Mouse (Mus musculus): ENCODE results near the gene Setd2.

DNA sequence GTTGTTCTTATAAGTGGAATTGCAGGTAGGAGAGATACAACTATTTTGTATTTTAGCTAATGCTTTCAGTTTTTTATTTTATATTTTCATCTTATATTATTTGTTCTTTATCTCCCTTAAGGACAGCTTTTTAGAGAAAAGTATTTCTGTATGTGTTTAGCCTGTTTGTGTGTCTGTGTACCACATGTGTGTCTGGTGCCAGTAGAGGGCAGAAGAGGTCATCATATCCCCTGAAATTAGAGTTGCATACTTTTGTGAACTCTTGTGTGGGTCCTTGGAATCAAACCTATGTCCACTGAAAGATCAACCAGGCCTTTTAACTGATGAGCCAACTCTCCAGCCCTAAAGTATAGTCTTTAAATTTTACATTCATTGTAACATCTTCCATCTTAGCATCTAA, 35.9 kb downstream of the Setd2 start:
- TF ChIP-seq E2F4 (IDR thresholded peaks at IDR 0.05; ENCODE audit: borderline replicate concordance, low read depth, low read length) (no peak), CHD1 (IDR thresholded peaks at IDR 0.05; ENCODE audit: low read depth, low read length) (no peak), POLR2A (IDR thresholded peaks at IDR 0.05; ENCODE audit: control insufficient read depth in 1 of 2, insufficient read depth in 1 of 2, low read depth in 1 of 2, low read length in 2 of 2, poor library complexity in 1 of 2) (no peak)

Data from MEL (cell line).